Mouse (Mus musculus): Measurements from ENCODE around the gene Mapk6. TPM values are rescaled to one million over a fixed set of nuclear protein-coding genes. Genes with fewer than 3 reads are reported as not detected.

Mapk6 gene
- polyA plus RNA-seq, 1 experiment from 2014 or later: 217 TPM

- Histone ChIP-seq H3K9me3 (ENCODE audit: control insufficient read depth, low read length) (no peaks in the 10 kb centered on the region), H3K4me1 (replicated peaks; ENCODE audit: control insufficient read depth, insufficient read depth, low read length) (no peaks in the 10 kb centered on the region), H3K4me3 (ENCODE audit: low read depth, low read length) (no peak overlapping the region), H3K27me3 (ENCODE audit: control insufficient read depth, insufficient read depth, low read length) (no peaks in the 10 kb centered on the region), H3K4me2 (replicated peaks; ENCODE audit: low read depth, low read length) (no peak overlapping the region), H3K36me3 (ENCODE audit: control insufficient read depth, insufficient read depth, low read length) (no peaks in the 10 kb centered on the region), H3K9ac (ENCODE audit: low read depth, low read length) (no peak overlapping the region), H3K27ac (ENCODE audit: low read depth, low read length) (no peak overlapping the region)
- DNase-seq (ENCODE audit: low spot score) (no peak), ATAC-seq (ENCODE audit: low FRiP score) (no peak)
- WGBS: 94% methylated on average over 4 of the region's 4 CpGs
Measured at GRCm38 (mm10) chr9:75362201-75362600, 47.6 kb downstream of the Mapk6 start.

- DNase-seq (ENCODE audit: low spot score) (peak; percentile 83), ATAC-seq (ENCODE audit: low FRiP score) (no peak)
- Histone ChIP-seq H3K9ac (ENCODE audit: low read depth, low read length) (no peak overlapping the region), H3K4me1 (replicated peaks; ENCODE audit: control insufficient read depth, insufficient read depth, low read length) (no peaks in the 10 kb centered on the region), H3K4me3 (ENCODE audit: low read depth, low read length) (no peak overlapping the region), H3K4me2 (replicated peaks; ENCODE audit: low read depth, low read length) (no peak overlapping the region), H3K9me3 (ENCODE audit: control insufficient read depth, low read length) (no peaks in the 10 kb centered on the region), H3K36me3 (ENCODE audit: control insufficient read depth, insufficient read depth, low read length) (no peaks in the 10 kb centered on the region), H3K27me3 (ENCODE audit: control insufficient read depth, insufficient read depth, low read length) (no peaks in the 10 kb centered on the region), H3K27ac (ENCODE audit: low read depth, low read length) (no peak overlapping the region)
- WGBS: 49% methylated on average over 5 of the region's 5 CpGs
Measured at GRCm38 (mm10) chr9:75361699-75362098, 48.1 kb downstream of the Mapk6 start.

GRCm38 (mm10) chr9:75357087-75357654, 52.6 kb downstream of the Mapk6 start:
- Histone ChIP-seq H3K36me3 (ENCODE audit: control insufficient read depth, insufficient read depth, low read length) (no peaks in the 10 kb centered on the region), H3K9me3 (ENCODE audit: control insufficient read depth, low read length) (no peaks in the 10 kb centered on the region), H3K27ac (ENCODE audit: low read depth, low read length) (no peak overlapping the region), H3K4me1 (replicated peaks; ENCODE audit: control insufficient read depth, insufficient read depth, low read length) (no peaks in the 10 kb centered on the region), H3K4me3 (ENCODE audit: low read depth, low read length) (no peak overlapping the region), H3K9ac (ENCODE audit: low read depth, low read length) (no peak overlapping the region), H3K4me2 (replicated peaks; ENCODE audit: low read depth, low read length) (no peak overlapping the region), H3K27me3 (ENCODE audit: control insufficient read depth, insufficient read depth, low read length) (no peaks in the 10 kb centered on the region)
- ATAC-seq (ENCODE audit: low FRiP score) (no peak), DNase-seq (ENCODE audit: low spot score) (no peak)
- WGBS: 82% methylated on average over 9 of the region's 9 CpGs

GRCm38 (mm10) chr9:75355783-75356182, 54.0 kb downstream of the Mapk6 start:
- no peak overlapping the region for H3K27ac ChIP-seq (ENCODE audit: low read depth, low read length)
- H3K9ac ChIP-seq (ENCODE audit: low read depth, low read length): no peak overlapping the region
- H3K9me3 ChIP-seq (ENCODE audit: control insufficient read depth, low read length): no peaks in the 10 kb centered on the region
- no peak overlapping the region for H3K4me2 ChIP-seq (replicated peaks; ENCODE audit: low read depth, low read length)
- H3K36me3 ChIP-seq (ENCODE audit: control insufficient read depth, insufficient read depth, low read length): no peaks in the 10 kb centered on the region
- ATAC-seq (ENCODE audit: low FRiP score) (no peak), DNase-seq (ENCODE audit: low spot score) (no peak)
- no peaks in the 10 kb centered on the region for H3K4me1 ChIP-seq (replicated peaks; ENCODE audit: control insufficient read depth, insufficient read depth, low read length)
- H3K27me3 ChIP-seq (ENCODE audit: control insufficient read depth, insufficient read depth, low read length): no peaks in the 10 kb centered on the region
- no peak overlapping the region for H3K4me3 ChIP-seq (ENCODE audit: low read depth, low read length)
- WGBS: 89% methylated on average over 4 of the region's 4 CpGs

GRCm38 (mm10) chr9:75353094-75353493, 56.7 kb downstream of the Mapk6 start:
- H3K36me3 ChIP-seq (ENCODE audit: control insufficient read depth, insufficient read depth, low read length): no peaks in the 10 kb centered on the region
- H3K27ac ChIP-seq (ENCODE audit: low read depth, low read length): no peak overlapping the region
- H3K4me1 ChIP-seq (replicated peaks; ENCODE audit: control insufficient read depth, insufficient read depth, low read length): no peaks in the 10 kb centered on the region
- no peak overlapping the region for H3K9ac ChIP-seq (ENCODE audit: low read depth, low read length)
- no peaks in the 10 kb centered on the region for H3K9me3 ChIP-seq (ENCODE audit: control insufficient read depth, low read length)
- no peak for DNase-seq (ENCODE audit: low spot score)
- H3K27me3 ChIP-seq (ENCODE audit: control insufficient read depth, insufficient read depth, low read length): no peaks in the 10 kb centered on the region
- no peak overlapping the region for H3K4me2 ChIP-seq (replicated peaks; ENCODE audit: low read depth, low read length)
- no peak overlapping the region for H3K4me3 ChIP-seq (ENCODE audit: low read depth, low read length)
- no peak for ATAC-seq (ENCODE audit: low FRiP score)
- 78% methylated on average over 8 of the region's 8 CpGs for WGBS

- H3K4me1 ChIP-seq (replicated peaks; ENCODE audit: control insufficient read depth, insufficient read depth, low read length): no peaks in the 10 kb centered on the region
- H3K27ac ChIP-seq (ENCODE audit: low read depth, low read length): no peak overlapping the region
- H3K4me3 ChIP-seq (ENCODE audit: low read depth, low read length): no peak overlapping the region
- H3K27me3 ChIP-seq (ENCODE audit: control insufficient read depth, insufficient read depth, low read length): no peaks in the 10 kb centered on the region
- ATAC-seq (ENCODE audit: low FRiP score) (no peak), DNase-seq (ENCODE audit: low spot score) (no peak)
- H3K9ac ChIP-seq (ENCODE audit: low read depth, low read length): no peak overlapping the region
- H3K36me3 ChIP-seq (ENCODE audit: control insufficient read depth, insufficient read depth, low read length): no peaks in the 10 kb centered on the region
- 76% methylated on average over 3 of the region's 3 CpGs for WGBS
- no peak overlapping the region for H3K4me2 ChIP-seq (replicated peaks; ENCODE audit: low read depth, low read length)
- no peaks in the 10 kb centered on the region for H3K9me3 ChIP-seq (ENCODE audit: control insufficient read depth, low read length)
Measured at GRCm38 (mm10) chr9:75348641-75349040, 61.2 kb downstream of the Mapk6 start.

- Histone ChIP-seq H3K4me3 (ENCODE audit: low read depth, low read length) (no peak overlapping the region), H3K27ac (ENCODE audit: low read depth, low read length) (no peak overlapping the region), H3K36me3 (ENCODE audit: control insufficient read depth, insufficient read depth, low read length) (no peaks in the 10 kb centered on the region), H3K9me3 (ENCODE audit: control insufficient read depth, low read length) (no peaks in the 10 kb centered on the region), H3K4me2 (replicated peaks; ENCODE audit: low read depth, low read length) (no peak overlapping the region), H3K27me3 (ENCODE audit: control insufficient read depth, insufficient read depth, low read length) (no peaks in the 10 kb centered on the region), H3K9ac (ENCODE audit: low read depth, low read length) (no peak overlapping the region), H3K4me1 (replicated peaks; ENCODE audit: control insufficient read depth, insufficient read depth, low read length) (no peaks in the 10 kb centered on the region)
- WGBS: 93% methylated on average over 17 of the region's 17 CpGs
- no peak for ATAC-seq (ENCODE audit: low FRiP score)
- DNase-seq (ENCODE audit: low spot score): no peak
Measured at GRCm38 (mm10) chr9:75348066-75348465, 61.7 kb downstream of the Mapk6 start.

GRCm38 (mm10) chr9:75347458-75347857, 62.3 kb downstream of the Mapk6 start, which contains the start of gene Bcl2l10:
Gene Bcl2l10 (plus strand): TSS chr9:75347758.
- Histone ChIP-seq H3K36me3 (ENCODE audit: control insufficient read depth, insufficient read depth, low read length) (no peaks in the 10 kb centered on the region), H3K27ac (ENCODE audit: low read depth, low read length) (no peak within 1 kb of the TSS), H3K4me3 (ENCODE audit: low read depth, low read length) (no peak within 1 kb of the TSS), H3K9ac (ENCODE audit: low read depth, low read length) (no peak within 1 kb of the TSS), H3K9me3 (ENCODE audit: control insufficient read depth, low read length) (no peaks in the 10 kb centered on the region), H3K4me2 (replicated peaks; ENCODE audit: low read depth, low read length) (no peak within 1 kb of the TSS), H3K27me3 (ENCODE audit: control insufficient read depth, insufficient read depth, low read length) (no peaks in the 10 kb centered on the region), H3K4me1 (replicated peaks; ENCODE audit: control insufficient read depth, insufficient read depth, low read length) (no peaks in the 10 kb centered on the region)
- ATAC-seq (ENCODE audit: low FRiP score) (no peak), DNase-seq (ENCODE audit: low spot score) (no peak)
- WGBS: 92% methylated on average over 5 of the region's 5 CpGs

GRCm38 (mm10) chr9:75342433-75342832, 67.4 kb downstream of the Mapk6 start:
- no peak overlapping the region for H3K27ac ChIP-seq (ENCODE audit: low read depth, low read length)
- H3K27me3 ChIP-seq (ENCODE audit: control insufficient read depth, insufficient read depth, low read length): no peaks in the 10 kb centered on the region
- no peaks in the 10 kb centered on the region for H3K9me3 ChIP-seq (ENCODE audit: control insufficient read depth, low read length)
- no peak overlapping the region for H3K4me3 ChIP-seq (ENCODE audit: low read depth, low read length)
- 93% methylated on average over 4 of the region's 4 CpGs for WGBS
- H3K4me1 ChIP-seq (replicated peaks; ENCODE audit: control insufficient read depth, insufficient read depth, low read length): no peaks in the 10 kb centered on the region
- H3K4me2 ChIP-seq (replicated peaks; ENCODE audit: low read depth, low read length): no peak overlapping the region
- H3K9ac ChIP-seq (ENCODE audit: low read depth, low read length): no peak overlapping the region
- DNase-seq (ENCODE audit: low spot score) (no peak), ATAC-seq (ENCODE audit: low FRiP score) (no peak)
- no peaks in the 10 kb centered on the region for H3K36me3 ChIP-seq (ENCODE audit: control insufficient read depth, insufficient read depth, low read length)
